Comparison of ENCODE assay signal across 16 mouse cellular contexts in genomic region chr10:19460164-19460563, GRCm38 (mm10).
A peak's percentile ranks its signal among the peaks of the same experiment; 100 is the strongest.
DNase-seq lines count a peak whose midpoint lies in the region; ATAC-seq and TF ChIP-seq lines count a peak whose summit lies in the region.
"Had no signal": no experiment of that assay in that cellular context is flagged by ENCODE, and none has a peak within 500 bp of the region (broad histone marks: within the 10 kb centered on the region; RNA-seq: fewer than 3 reads in every experiment).

No protein-coding gene starts in this region.

- no peaks in the 10 kb centered on the region for H3K4me1 ChIP-seq in kidney, embryonic 15.5 days
- H3K4me1 ChIP-seq in midbrain, embryonic 11.5 days (ENCODE audit: control insufficient read depth, insufficient read depth, low read length): no peaks in the 10 kb centered on the region
- H3K4me1 ChIP-seq in midbrain, embryonic 10.5 days: peaks cover 31% of the 10 kb centered on the region
- H3K4me1 ChIP-seq in hindbrain, postnatal 0 days (ENCODE audit: insufficient read depth, low read length): peaks cover 4% of the 10 kb centered on the region; the same call in 1 of the 2 replicates
- H3K4me1 ChIP-seq: intestine, embryonic 15.5 days; liver, embryonic 12.5 days; megakaryocyte, embryonic 14.5 days had no signal

- no peak overlapping the region for H3K9ac ChIP-seq in kidney, embryonic 15.5 days
- no peak overlapping the region for H3K9ac ChIP-seq in midbrain, embryonic 11.5 days (ENCODE audit: low read length)
- no peak overlapping the region for H3K9ac ChIP-seq in hindbrain, postnatal 0 days (replicated peaks; ENCODE audit: low read length)
- H3K9ac ChIP-seq: intestine, embryonic 15.5 days; liver, embryonic 12.5 days had no signal

- ATAC-seq in kidney, embryonic 15.5 days (replicated peaks; ENCODE audit: low FRiP score): no peak; the same call in 1 of the 2 replicates
- ATAC-seq in midbrain, embryonic 11.5 days (ENCODE audit: low FRiP score): no peak
- peak; percentile 70; the same call in 1 of the 2 replicates for ATAC-seq in hindbrain, postnatal 0 days
- no peak for ATAC-seq in megakaryocyte-erythroid progenitor cell, adult 5-6 weeks (replicated peaks; ENCODE audit: low FRiP score, low TSS enrichment, poor library complexity, severe bottlenecking)
- ATAC-seq: CD4-positive, CD25-positive, alpha-beta regulatory T cell, adult 4 months; intestine, embryonic 15.5 days; liver, embryonic 12.5 days had no signal

- no peaks in the 10 kb centered on the region for H3K27me3 ChIP-seq in kidney, embryonic 15.5 days
- H3K27me3 ChIP-seq in midbrain, embryonic 11.5 days (ENCODE audit: control insufficient read depth, insufficient read depth, low read length): peaks cover 6% of the 10 kb centered on the region
- H3K27me3 ChIP-seq in midbrain, embryonic 10.5 days (ENCODE audit: low read depth, poor library complexity, severe bottlenecking): peaks cover 80% of the 10 kb centered on the region
- peaks cover 6% of the 10 kb centered on the region; the same call in 1 of the 2 replicates for H3K27me3 ChIP-seq in hindbrain, postnatal 0 days (ENCODE audit: insufficient read depth, low read length)
- H3K27me3 ChIP-seq: intestine, embryonic 15.5 days; liver, embryonic 12.5 days had no signal

- DNase-seq in kidney, adult 18-20 months: no peak
- DNase-seq in midbrain, embryonic 11.5 days (ENCODE audit: low spot score, missing footprints): peak; percentile 84
- no peak for DNase-seq in midbrain, embryonic 10.5 days (ENCODE audit: low spot score)
- DNase-seq in hindbrain, postnatal 0 days (ENCODE audit: low spot score): peak; percentile 73
- DNase-seq in lung, postnatal 14 days: no peak
- DNase-seq: adrenal gland, adult 2 months; cerebellum, adult 11-12 months; gastrocnemius, postnatal 14 days; heart, postnatal 14 days; thymus, adult 2 months had no signal

- no peak overlapping the region for H3K4me2 ChIP-seq in kidney, embryonic 15.5 days
- H3K4me2 ChIP-seq in midbrain, embryonic 11.5 days: no peak overlapping the region
- no peak overlapping the region for H3K4me2 ChIP-seq in hindbrain, postnatal 0 days (ENCODE audit: low read depth, low read length)
- H3K4me2 ChIP-seq: intestine, embryonic 15.5 days; liver, embryonic 12.5 days had no signal

- WGBS in kidney, embryonic 15.5 days: 74% methylated on average over 4 of the region's 4 CpGs
- WGBS in midbrain, embryonic 11.5 days: 75% methylated on average over 4 of the region's 4 CpGs
- WGBS in midbrain, embryonic 10.5 days: 82% methylated on average over 4 of the region's 4 CpGs
- WGBS in hindbrain, postnatal 0 days: 32% methylated on average over 4 of the region's 4 CpGs

- no peak for TF ChIP-seq CTCF in hindbrain, postnatal 0 days (IDR thresholded peaks at IDR 0.05; ENCODE audit: low read depth)

- no peaks in the 10 kb centered on the region for H3K36me3 ChIP-seq in kidney, embryonic 15.5 days
- no peaks in the 10 kb centered on the region for H3K36me3 ChIP-seq in midbrain, embryonic 11.5 days (ENCODE audit: control insufficient read depth, insufficient read depth, low read length)
- no peaks in the 10 kb centered on the region for H3K36me3 ChIP-seq in midbrain, embryonic 10.5 days
- H3K36me3 ChIP-seq in hindbrain, postnatal 0 days (ENCODE audit: insufficient read depth, low read length): no peaks in the 10 kb centered on the region
- H3K36me3 ChIP-seq: intestine, embryonic 15.5 days; liver, embryonic 12.5 days had no signal

- H3K4me3 ChIP-seq in kidney, embryonic 15.5 days (replicated peaks): no peak overlapping the region
- no peak overlapping the region for H3K4me3 ChIP-seq in midbrain, embryonic 11.5 days (ENCODE audit: low read depth, low read length)
- H3K4me3 ChIP-seq in midbrain, embryonic 10.5 days: no peak overlapping the region
- H3K4me3 ChIP-seq in hindbrain, postnatal 0 days (ENCODE audit: low read length): no peak overlapping the region
- H3K4me3 ChIP-seq: intestine, embryonic 15.5 days; liver, embryonic 12.5 days; megakaryocyte, embryonic 14.5 days had no signal

- H3K9me3 ChIP-seq in kidney, embryonic 15.5 days (replicated peaks): no peaks in the 10 kb centered on the region
- H3K9me3 ChIP-seq in midbrain, embryonic 11.5 days (ENCODE audit: control insufficient read depth, low read length): no peaks in the 10 kb centered on the region
- H3K9me3 ChIP-seq in midbrain, embryonic 10.5 days (replicated peaks): no peaks in the 10 kb centered on the region
- no peaks in the 10 kb centered on the region for H3K9me3 ChIP-seq in hindbrain, postnatal 0 days (ENCODE audit: low read length)
- H3K9me3 ChIP-seq: intestine, embryonic 15.5 days; liver, embryonic 12.5 days; megakaryocyte, embryonic 14.5 days had no signal

- H3K27ac ChIP-seq in kidney, embryonic 15.5 days: peak overlapping the region; percentile 43; the same call in 1 of the 2 replicates
- H3K27ac ChIP-seq in midbrain, embryonic 11.5 days (ENCODE audit: low read depth, low read length): no peak overlapping the region
- H3K27ac ChIP-seq in midbrain, embryonic 10.5 days (replicated peaks): no peak overlapping the region
- no peak overlapping the region for H3K27ac ChIP-seq in hindbrain, postnatal 0 days
- H3K27ac ChIP-seq: intestine, embryonic 15.5 days; liver, embryonic 12.5 days had no signal

Comparison
In these comparisons a context has a peak if more than half of its experiments do, and no peak if none do; other contexts are left out.
1. DNase-seq: peak in midbrain, embryonic 11.5 days (single experiment) and hindbrain, postnatal 0 days (single experiment); none in kidney, adult 18-20 months (single experiment), midbrain, embryonic 10.5 days (single experiment) and lung, postnatal 14 days (single experiment).